Mouse (Mus musculus) ovary, adult 10 weeks (tissue): ENCODE measurements around the gene Arhgef15. TPM values are rescaled to one million over a fixed set of nuclear protein-coding genes. Genes with fewer than 3 reads are reported as not detected.

Source experiments
- polyA plus RNA-seq: library from polyadenylated mRNA; stranded (reverse); fragments of 350-450 nt; fragmentation: Illumina TruSeq; extraction: RNeasy Lipid Tissue Mini Kit (QIAGEN cat#74804); gene quantifications from one replicate; pipeline ENCODE4 v1.2.3, GENCODE M21; 2014

Gene Arhgef15
- 2.1 TPM for polyA plus RNA-seq

DNA sequence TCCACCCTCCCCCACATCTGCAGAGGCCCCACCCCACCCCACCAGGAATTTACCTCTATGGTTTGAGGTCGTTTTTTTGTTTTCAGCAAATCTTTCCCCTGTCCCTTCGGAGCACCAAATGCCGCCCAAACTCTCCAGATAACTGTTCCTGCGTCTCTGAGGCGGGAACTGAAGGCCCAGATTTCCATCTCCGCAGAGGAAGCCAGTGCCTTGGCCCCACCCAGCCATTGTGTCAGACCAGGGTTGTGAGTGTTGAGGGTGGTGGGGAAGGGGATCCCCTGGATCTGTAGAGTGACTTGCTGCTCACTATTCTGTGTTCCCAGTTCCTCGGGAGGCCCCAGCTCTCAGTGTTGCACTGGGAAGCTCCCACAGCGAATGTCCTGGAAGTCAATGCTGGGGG is at the start of gene Arhgef15:
Arhgef15 (minus strand) TSS at position 173 of the 400 bp plus-strand sequence.

DNA sequence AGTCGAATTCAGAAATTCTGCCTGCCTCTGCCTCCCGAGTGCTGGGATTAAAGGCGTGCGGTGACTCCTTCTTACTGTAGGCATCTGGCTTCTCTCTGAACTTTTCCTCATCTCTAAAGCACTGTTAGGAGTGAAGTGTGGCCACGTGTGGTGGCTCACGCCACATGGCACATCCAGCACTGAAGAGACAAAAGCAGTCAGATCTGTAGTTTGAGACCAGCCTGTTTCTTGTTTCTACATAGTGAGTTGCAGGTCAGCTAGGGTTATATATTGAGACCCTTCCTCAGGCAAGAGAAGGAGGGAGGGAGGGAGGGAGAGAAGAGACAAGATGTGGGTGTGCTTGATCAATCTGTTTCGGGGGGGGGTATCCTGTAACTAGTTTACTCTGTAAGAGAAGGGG is 17.8 kb upstream of the Arhgef15 start, which contains the start of gene Rangrf:
Rangrf (minus strand) TSS at position 101 of the 400 bp plus-strand sequence.

DNA sequence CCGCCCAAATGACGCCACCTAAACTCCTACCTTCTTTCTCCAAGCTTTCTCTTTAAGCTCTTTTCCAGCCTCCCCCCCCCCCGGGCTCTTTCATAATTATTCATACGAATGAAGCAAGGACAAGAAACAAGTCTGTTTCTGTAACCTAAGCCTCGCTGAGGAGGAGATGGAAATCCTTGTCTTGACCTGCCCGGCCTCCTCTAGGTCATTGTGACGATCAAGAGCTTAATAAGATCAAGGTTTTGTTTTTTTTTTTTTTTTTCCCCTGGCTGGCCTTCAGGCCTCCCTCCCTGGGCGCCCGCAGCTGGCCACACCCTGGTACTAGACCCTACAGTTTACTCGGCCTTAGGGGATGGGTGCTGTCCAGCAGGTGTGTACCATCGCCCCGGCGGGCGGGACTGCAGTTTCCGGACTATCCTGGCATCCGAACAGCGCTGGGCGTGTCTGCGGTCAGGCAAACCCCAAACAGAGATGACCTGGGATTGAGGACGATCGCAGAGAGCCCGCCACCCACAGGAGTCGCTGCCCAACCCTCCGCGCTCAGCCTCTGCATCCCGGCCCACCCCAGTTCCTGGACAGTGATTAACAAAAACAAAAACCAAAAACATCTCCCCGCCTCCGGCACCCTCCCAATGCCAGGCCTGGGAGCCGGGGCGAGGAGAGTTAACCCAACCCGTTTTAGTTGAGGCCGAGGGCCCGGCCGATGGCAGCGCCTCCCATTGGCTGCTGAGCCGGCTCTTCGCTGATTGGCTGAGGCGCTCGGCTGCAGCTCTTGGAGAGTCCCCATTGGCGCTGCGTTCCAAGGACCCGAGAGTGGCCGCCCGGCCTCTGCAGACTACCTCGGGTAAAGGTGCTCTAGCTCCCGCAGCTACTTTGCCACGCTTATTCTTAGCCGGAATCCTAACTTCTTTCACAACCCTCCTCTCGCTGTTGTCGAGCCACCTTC is 10.3 kb upstream of the Arhgef15 start, which contains the start of gene Slc25a35:
Slc25a35 (plus strand) TSS at position 795 of the 946 bp plus-strand sequence.

DNA sequence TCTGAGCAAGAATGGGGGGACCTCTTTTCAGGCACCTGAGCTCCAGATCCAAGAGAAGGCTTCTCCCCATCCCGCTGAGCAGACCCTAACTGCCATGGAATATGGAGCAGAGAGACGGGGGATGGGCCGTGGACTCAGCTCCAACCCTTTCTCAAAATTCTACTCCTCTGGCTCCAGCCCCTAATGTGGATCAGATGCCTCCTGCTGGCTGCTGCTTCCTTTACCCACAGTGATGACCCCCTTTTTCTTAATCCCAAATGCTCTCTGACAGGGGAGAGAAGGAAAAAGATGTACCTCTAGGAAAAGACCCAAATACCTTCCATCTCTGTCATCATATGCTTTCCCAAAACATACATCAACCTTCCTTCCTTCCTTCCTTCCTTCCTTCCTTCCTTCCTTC is 30.3 kb downstream of the Arhgef15 start, which contains the start of gene Odf4:
Odf4 (minus strand) TSS at position 101 of the 400 bp plus-strand sequence.

DNA sequence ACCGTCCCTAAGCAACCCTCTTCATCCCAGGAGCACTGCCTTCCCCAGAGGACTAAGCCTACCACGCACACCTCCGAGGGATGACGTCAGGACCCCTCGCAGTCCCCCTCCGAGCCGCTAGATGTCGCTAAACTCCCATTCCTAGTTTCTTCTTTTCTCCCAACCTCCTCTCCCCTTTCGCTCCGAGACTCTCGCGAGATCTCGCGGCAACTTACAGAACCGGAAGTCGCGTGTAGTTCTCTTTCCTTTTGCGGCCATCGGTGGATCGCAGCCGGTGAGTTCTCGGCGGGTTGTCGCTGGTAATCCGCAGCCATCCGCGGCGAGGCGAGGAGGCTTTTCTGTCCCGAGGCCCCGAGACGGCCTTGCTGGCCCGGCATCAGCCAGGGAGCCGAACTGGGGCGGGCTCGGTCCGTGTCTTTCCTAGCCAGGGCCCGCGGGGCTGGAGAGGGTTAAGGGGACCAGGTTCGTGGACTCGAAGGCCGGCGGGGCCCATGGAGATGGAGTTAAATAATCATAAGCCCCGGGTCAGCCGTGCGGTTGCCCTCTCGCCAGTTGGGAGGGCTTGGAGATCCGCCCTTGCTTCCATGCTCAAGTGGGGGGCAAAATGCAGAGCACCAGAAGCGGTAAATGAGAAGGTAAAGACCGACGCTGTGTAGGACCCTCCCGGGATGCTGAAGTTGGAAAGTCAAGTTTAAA is 55.8 kb downstream of the Arhgef15 start, which contains the start of gene Rpl26:
Rpl26 (plus strand) TSS at position 233 of the 696 bp plus-strand sequence.

Other genes with a start within 250 kb of the Arhgef15 start
- 156 TPM for gene Ndel1, start 85.6 kb downstream of the Arhgef15 start, polyA plus RNA-seq
- gene Rnf222, start 68.9 kb downstream of the Arhgef15 start, polyA plus RNA-seq = not detected
- 218 TPM for gene Rpl26, start 55.9 kb downstream of the Arhgef15 start, polyA plus RNA-seq
- not detected for gene Odf4, start 30.4 kb downstream of the Arhgef15 start, polyA plus RNA-seq
- gene Slc25a35, start 10.7 kb upstream of the Arhgef15 start, polyA plus RNA-seq = 60.6 TPM
- gene Rangrf, start 17.7 kb upstream of the Arhgef15 start, polyA plus RNA-seq = 5.8 TPM
- 12.1 TPM for gene Pfas, start 51.0 kb upstream of the Arhgef15 start, polyA plus RNA-seq
- 12.8 TPM for gene Ctc1, start 58.4 kb upstream of the Arhgef15 start, polyA plus RNA-seq
- 9.7 TPM for gene Aurkb, start 88.2 kb upstream of the Arhgef15 start, polyA plus RNA-seq
- 3.1 TPM for gene Borcs6, start 102.2 kb upstream of the Arhgef15 start, polyA plus RNA-seq
- gene Tmem107, start 113.3 kb upstream of the Arhgef15 start, polyA plus RNA-seq = 6.7 TPM
- gene Vamp2, start 131.0 kb upstream of the Arhgef15 start, polyA plus RNA-seq = 63.5 TPM
- gene Per1, start 137.7 kb upstream of the Arhgef15 start, polyA plus RNA-seq = 0.29 TPM
- not detected for gene Hes7, start 162.9 kb upstream of the Arhgef15 start, polyA plus RNA-seq
- not detected for gene 9130213A22Rik, start 165.1 kb upstream of the Arhgef15 start, polyA plus RNA-seq
- gene Aloxe3, start 168.4 kb upstream of the Arhgef15 start, polyA plus RNA-seq = not detected
- gene Alox12b, start 199.5 kb upstream of the Arhgef15 start, polyA plus RNA-seq = not detected
- not detected for gene Alox8, start 240.4 kb upstream of the Arhgef15 start, polyA plus RNA-seq